Mouse (Mus musculus): ENCODE data around the gene Eml4. TPM values are rescaled to one million over a fixed set of nuclear protein-coding genes. Genes with fewer than 3 reads are reported as not detected.

The Eml4 gene
- 13.0 and 14.6 TPM in 2 replicates for polyA plus RNA-seq (2012; rRNA removed)

- Histone ChIP-seq H3K27me3 (ENCODE audit: control insufficient read depth, insufficient read depth, low read length) (no peaks in the 10 kb centered on the region), H3K4me3 (ENCODE audit: control insufficient read depth, insufficient read depth, low read length) (peak within 1 kb of the TSS; percentile 70), H3K27ac (ENCODE audit: control insufficient read depth, insufficient read depth, low read length) (peak within 1 kb of the TSS; percentile 59), H3K4me1 (replicated peaks; ENCODE audit: control insufficient read depth, insufficient read depth, low read length) (peaks cover 6% of the 10 kb centered on the region; the same call in 1 of the 2 replicates), H3K36me3 (ENCODE audit: control insufficient read depth, insufficient read depth, low read length) (no peaks in the 10 kb centered on the region)
- TF ChIP-seq POLR2A (IDR thresholded peaks at IDR 0.05; ENCODE audit: control insufficient read depth, extremely low read depth, insufficient read depth, low read length, poor library complexity), result peak; percentile 86
- 0 out of 2 replicates have a peak, but pooled peaks have one; percentile 20 for TF ChIP-seq CTCF (IDR thresholded peaks at IDR 0.05; ENCODE audit: borderline replicate concordance, control insufficient read depth, extremely low read depth, insufficient read depth, low read length, poor library complexity)
- 4% methylated on average over 45 of the region's 62 CpGs for WGBS
- peak; percentile 96 for DNase-seq
Measured at GRCm38 (mm10) chr17:83350379-83351091, at the start of gene Eml4. TSS of gene Eml4 (plus strand) at chr17:83350931.

GRCm38 (mm10) chr17:83301433-83301832 is 49.3 kb upstream of the Eml4 start:
- no peak overlapping the region for H3K27ac ChIP-seq (ENCODE audit: control insufficient read depth, insufficient read depth, low read length)
- TF ChIP-seq CTCF (IDR thresholded peaks at IDR 0.05; ENCODE audit: borderline replicate concordance, control insufficient read depth, extremely low read depth, insufficient read depth, low read length, poor library complexity) (no peak), POLR2A (IDR thresholded peaks at IDR 0.05; ENCODE audit: control insufficient read depth, extremely low read depth, insufficient read depth, low read length, poor library complexity) (no peak)

GRCm38 (mm10) chr17:83304089-83304822 is 46.5 kb upstream of the Eml4 start:
- Histone ChIP-seq H3K36me3 (ENCODE audit: control insufficient read depth, insufficient read depth, low read length) (no peaks in the 10 kb centered on the region), H3K27ac (ENCODE audit: control insufficient read depth, insufficient read depth, low read length) (no peak overlapping the region), H3K4me1 (replicated peaks; ENCODE audit: control insufficient read depth, insufficient read depth, low read length) (peaks cover 23% of the 10 kb centered on the region), H3K4me3 (ENCODE audit: control insufficient read depth, insufficient read depth, low read length) (no peak overlapping the region), H3K27me3 (ENCODE audit: control insufficient read depth, insufficient read depth, low read length) (no peaks in the 10 kb centered on the region)
- DNase-seq, result no peak
- no peak for TF ChIP-seq POLR2A (IDR thresholded peaks at IDR 0.05; ENCODE audit: control insufficient read depth, extremely low read depth, insufficient read depth, low read length, poor library complexity)
- TF ChIP-seq CTCF (IDR thresholded peaks at IDR 0.05; ENCODE audit: borderline replicate concordance, control insufficient read depth, extremely low read depth, insufficient read depth, low read length, poor library complexity), result no peak
- 93% methylated on average over 7 of the region's 7 CpGs for WGBS

More at GRCm38 (mm10) chr17:83301433-83301832, 49.3 kb upstream of the Eml4 start:
- WGBS, result 40% methylated on average over 5 of the region's 5 CpGs
- Histone ChIP-seq H3K4me1 (replicated peaks; ENCODE audit: control insufficient read depth, insufficient read depth, low read length) (peaks cover 2% of the 10 kb centered on the region; the same call in 1 of the 2 replicates), H3K4me3 (ENCODE audit: control insufficient read depth, insufficient read depth, low read length) (no peak overlapping the region), H3K36me3 (ENCODE audit: control insufficient read depth, insufficient read depth, low read length) (no peaks in the 10 kb centered on the region), H3K27me3 (ENCODE audit: control insufficient read depth, insufficient read depth, low read length) (no peaks in the 10 kb centered on the region)
- DNase-seq, result no peak

- DNase-seq, result no peak
- H3K27ac ChIP-seq (ENCODE audit: control insufficient read depth, insufficient read depth, low read length), result no peak overlapping the region
- H3K4me3 ChIP-seq (ENCODE audit: control insufficient read depth, insufficient read depth, low read length), result no peak overlapping the region
- no peaks in the 10 kb centered on the region for H3K27me3 ChIP-seq (ENCODE audit: control insufficient read depth, insufficient read depth, low read length)
- H3K4me1 ChIP-seq (replicated peaks; ENCODE audit: control insufficient read depth, insufficient read depth, low read length), result peaks cover 23% of the 10 kb centered on the region
- 36% methylated on average over 12 of the region's 12 CpGs for WGBS
- no peaks in the 10 kb centered on the region for H3K36me3 ChIP-seq (ENCODE audit: control insufficient read depth, insufficient read depth, low read length)
- TF ChIP-seq POLR2A (IDR thresholded peaks at IDR 0.05; ENCODE audit: control insufficient read depth, extremely low read depth, insufficient read depth, low read length, poor library complexity) (no peak), CTCF (IDR thresholded peaks at IDR 0.05; ENCODE audit: borderline replicate concordance, control insufficient read depth, extremely low read depth, insufficient read depth, low read length, poor library complexity) (no peak)
Measured at GRCm38 (mm10) chr17:83306964-83307640, 43.6 kb upstream of the Eml4 start.

- Histone ChIP-seq H3K4me3 (ENCODE audit: control insufficient read depth, insufficient read depth, low read length) (no peak overlapping the region), H3K27me3 (ENCODE audit: control insufficient read depth, insufficient read depth, low read length) (no peaks in the 10 kb centered on the region), H3K27ac (ENCODE audit: control insufficient read depth, insufficient read depth, low read length) (no peak overlapping the region)
Measured at GRCm38 (mm10) chr17:83307641-83308296, 43.0 kb upstream of the Eml4 start.

GRCm38 (mm10) chr17:83308451-83308850 is 42.3 kb upstream of the Eml4 start:
- Histone ChIP-seq H3K36me3 (ENCODE audit: control insufficient read depth, insufficient read depth, low read length) (no peaks in the 10 kb centered on the region), H3K27ac (ENCODE audit: control insufficient read depth, insufficient read depth, low read length) (no peak overlapping the region)
- WGBS, result 90% methylated on average over 4 of the region's 4 CpGs

More at GRCm38 (mm10) chr17:83307641-83308296, 43.0 kb upstream of the Eml4 start:
- no peak for TF ChIP-seq POLR2A (IDR thresholded peaks at IDR 0.05; ENCODE audit: control insufficient read depth, extremely low read depth, insufficient read depth, low read length, poor library complexity)
- TF ChIP-seq CTCF (IDR thresholded peaks at IDR 0.05; ENCODE audit: borderline replicate concordance, control insufficient read depth, extremely low read depth, insufficient read depth, low read length, poor library complexity), result no peak
- Histone ChIP-seq H3K36me3 (ENCODE audit: control insufficient read depth, insufficient read depth, low read length) (no peaks in the 10 kb centered on the region), H3K4me1 (replicated peaks; ENCODE audit: control insufficient read depth, insufficient read depth, low read length) (peaks cover 30% of the 10 kb centered on the region)
- DNase-seq, result no peak
- WGBS, result 11% methylated on average over 11 of the region's 11 CpGs

More at GRCm38 (mm10) chr17:83308451-83308850, 42.3 kb upstream of the Eml4 start:
- DNase-seq, result no peak
- TF ChIP-seq POLR2A (IDR thresholded peaks at IDR 0.05; ENCODE audit: control insufficient read depth, extremely low read depth, insufficient read depth, low read length, poor library complexity) (no peak), CTCF (IDR thresholded peaks at IDR 0.05; ENCODE audit: borderline replicate concordance, control insufficient read depth, extremely low read depth, insufficient read depth, low read length, poor library complexity) (no peak)
- Histone ChIP-seq H3K27me3 (ENCODE audit: control insufficient read depth, insufficient read depth, low read length) (no peaks in the 10 kb centered on the region), H3K4me3 (ENCODE audit: control insufficient read depth, insufficient read depth, low read length) (no peak overlapping the region), H3K4me1 (replicated peaks; ENCODE audit: control insufficient read depth, insufficient read depth, low read length) (peaks cover 30% of the 10 kb centered on the region)
